Mouse (Mus musculus): ENCODE results near the gene Golph3.

- TF ChIP-seq CTCF (IDR thresholded peaks at IDR 0.05; ENCODE audit: insufficient read depth, low read depth, low read length): no peak
- TF ChIP-seq POLR2A (IDR thresholded peaks at IDR 0.05; ENCODE audit: insufficient read depth, low read depth, low read length): no peak
These were observed 36.3 kb upstream of the Golph3 start for GRCm38 (mm10) chr15:12284794-12285534.

Data from olfactory bulb, adult 2 months (tissue).